Mouse (Mus musculus) stomach, embryonic 14.5 days (tissue): ENCODE results near the gene Ddx25. TPM values are rescaled to one million over a fixed set of nuclear protein-coding genes. Genes with fewer than 3 reads are reported as not detected.

Source experiments
- ATAC-seq: fragments of 200-750 bp; cut with Nextera tagmentation; 2 replicates; pipeline ENCODE4 v1.8.0; 2017; ENCODE audit warnings: low read depth, moderate TSS enrichment; ENCODE audit not compliant: insufficient number of reproducible peaks, insufficient read depth, low FRiP score
- H3K27ac ChIP-seq: fragments of 300-500 bp; sonication (generic); 2 replicates; pipeline ENCODE4 v1.5.1; 2014; ENCODE audit warnings: mild to moderate bottlenecking, low read length, moderate library complexity, mixed read lengths
- H3K27me3 ChIP-seq: fragments of 300-500 bp; sonication (generic); 2 replicates; pipeline ENCODE4 v1.6.1; 2014; ENCODE audit warnings: low read length, control low read depth, mixed read lengths; ENCODE audit not compliant: control insufficient read depth, insufficient read depth
- H3K36me3 ChIP-seq: fragments of 300-500 bp; sonication (generic); 2 replicates; pipeline ENCODE4 v1.6.1; 2014; ENCODE audit warnings: mild to moderate bottlenecking, control low read depth, low read length, moderate library complexity, mixed read lengths; ENCODE audit not compliant: control insufficient read depth, insufficient read depth
- H3K4me1 ChIP-seq: fragments of 300-500 bp; sonication (generic); 2 replicates; pipeline ENCODE4 v1.6.1; 2014; ENCODE audit warnings: low read length, control low read depth, mixed read lengths; ENCODE audit not compliant: control insufficient read depth, insufficient read depth
- H3K4me2 ChIP-seq: fragments of 300-500 bp; sonication (generic); replicated peaks from 2 replicates; pipeline ENCODE4 v1.6.1; 2014; ENCODE audit warnings: low read depth, low read length, control low read depth
- H3K4me3 ChIP-seq: fragments of 300-500 bp; sonication (generic); 2 replicates; pipeline ENCODE4 v1.5.1; 2014; ENCODE audit warnings: low read depth, low read length, control low read depth
- H3K9ac ChIP-seq: fragments of 300-500 bp; sonication (generic); replicated peaks from 2 replicates; pipeline ENCODE4 v1.6.1; 2014; ENCODE audit warnings: low read depth, mild to moderate bottlenecking, control low read depth, low read length, moderate library complexity, mixed read lengths
- H3K9me3 ChIP-seq: fragments of 300-500 bp; sonication (generic); 2 replicates; pipeline ENCODE4 v1.6.1; 2016; ENCODE audit warnings: low read depth, low read length, control low read depth; ENCODE audit not compliant: control insufficient read depth
- WGBS: fragments of 180-500 bp; shearing (Covaris S2); extraction: QIAGEN DNeasy Blood & Tissue Kit; methylation state at CpG from one replicate; pipeline ENCODE4 v1.1.7; 2014; 5-methylcytosine and 5-hydroxymethylcytosine counted together
- polyA plus RNA-seq: library from polyadenylated mRNA; unstranded; fragments of >200 nt; fragmentation: Nextera tagmentation; extraction: Ambion mirVana; gene quantifications from 2 replicates; pipeline ENCODE4 v1.2.1, GENCODE M21; 2014

The Ddx25 gene
- polyA plus RNA-seq, 1 experiment from 2014 or later: 2.8 TPM

GRCm38 (mm10) chr9:35545704-35546103 lies 12.6 kb downstream of the Ddx25 start:
- no peaks in the 10 kb centered on the region for H3K36me3 ChIP-seq
- no peaks in the 10 kb centered on the region for H3K9me3 ChIP-seq
- no peak overlapping the region for H3K9ac ChIP-seq
- no peaks in the 10 kb centered on the region for H3K27me3 ChIP-seq
- H3K4me2 ChIP-seq: no peak overlapping the region
- no peaks in the 10 kb centered on the region for H3K4me1 ChIP-seq
- 70% methylated on average over 12 of the region's 12 CpGs for whole genome bisulfite sequencing
- no peak overlapping the region for H3K27ac ChIP-seq
- H3K4me3 ChIP-seq: no peak overlapping the region
- no peak for ATAC-seq

DNA sequence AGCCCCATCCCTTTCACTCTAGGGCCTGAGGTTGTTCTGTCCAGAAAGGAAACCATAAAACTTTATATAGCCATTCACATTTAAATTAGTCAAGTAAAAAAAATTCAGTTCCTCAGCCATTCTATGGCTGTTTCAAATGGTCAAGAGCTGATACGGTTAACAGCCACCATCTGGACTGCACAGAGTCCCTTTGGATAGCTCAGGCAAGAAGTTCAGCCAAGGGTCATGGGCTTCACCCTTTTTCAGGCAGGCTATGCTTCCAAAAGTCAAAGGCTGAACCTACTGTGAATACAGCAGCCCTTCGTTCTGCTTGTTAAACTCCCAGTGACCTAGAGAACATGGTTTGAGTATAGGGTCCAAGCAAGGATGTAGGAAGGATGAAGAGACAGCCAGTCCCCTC lies 13.7 kb downstream of the Ddx25 start:
- WGBS: 71% methylated on average over 2 of the region's 2 CpGs
- H3K4me3 ChIP-seq: no peak overlapping the region
- ATAC-seq: no peak
- H3K4me1 ChIP-seq: no peaks in the 10 kb centered on the region
- H3K36me3 ChIP-seq: no peaks in the 10 kb centered on the region
- no peak overlapping the region for H3K9ac ChIP-seq
- no peaks in the 10 kb centered on the region for H3K27me3 ChIP-seq
- H3K4me2 ChIP-seq: no peak overlapping the region
- H3K27ac ChIP-seq: no peak overlapping the region
- no peaks in the 10 kb centered on the region for H3K9me3 ChIP-seq

DNA sequence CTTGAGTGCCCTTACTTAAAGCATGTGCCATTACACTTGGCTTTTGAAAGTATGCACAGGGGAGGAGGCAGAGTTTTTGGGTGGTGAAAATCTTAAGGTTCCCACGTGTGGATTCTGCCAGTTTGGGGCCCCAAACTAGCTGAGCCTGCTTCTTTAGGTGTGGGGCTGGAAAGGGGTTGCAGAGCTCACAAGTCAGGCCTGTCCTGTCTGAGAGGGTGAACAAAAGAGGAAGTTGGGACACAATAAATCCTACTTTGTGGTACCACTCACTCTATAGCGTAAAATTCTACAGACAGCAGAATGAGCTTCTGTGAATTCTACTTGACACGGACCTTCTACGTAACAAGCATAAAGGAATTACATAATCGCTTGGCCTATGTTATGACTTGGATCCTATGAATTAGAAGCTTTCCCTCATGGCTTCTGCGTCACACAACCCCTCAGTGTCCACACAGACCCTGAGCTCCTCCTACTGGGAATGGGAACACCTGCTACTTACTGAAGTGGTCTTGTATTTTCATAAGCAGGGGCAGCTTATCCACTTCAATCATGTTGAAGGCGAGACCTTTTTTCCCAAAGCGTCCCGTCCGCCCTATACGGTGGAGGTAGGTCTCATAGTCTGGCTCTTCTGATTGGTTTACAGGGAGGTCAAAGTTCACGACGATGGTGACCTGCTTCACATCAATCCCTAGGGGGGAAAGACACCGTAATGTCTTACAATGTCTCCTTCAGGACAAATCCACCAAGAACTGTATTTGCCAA lies 15.0 kb downstream of the Ddx25 start:
- Histone ChIP-seq H3K27me3 (no peaks in the 10 kb centered on the region), H3K9ac (no peak overlapping the region), H3K4me2 (no peak overlapping the region), H3K9me3 (no peaks in the 10 kb centered on the region), H3K36me3 (no peaks in the 10 kb centered on the region), H3K27ac (no peak overlapping the region), H3K4me1 (no peaks in the 10 kb centered on the region), H3K4me3 (no peak overlapping the region)
- no peak for ATAC-seq
- WGBS: 81% methylated on average over 14 of the region's 14 CpGs

DNA sequence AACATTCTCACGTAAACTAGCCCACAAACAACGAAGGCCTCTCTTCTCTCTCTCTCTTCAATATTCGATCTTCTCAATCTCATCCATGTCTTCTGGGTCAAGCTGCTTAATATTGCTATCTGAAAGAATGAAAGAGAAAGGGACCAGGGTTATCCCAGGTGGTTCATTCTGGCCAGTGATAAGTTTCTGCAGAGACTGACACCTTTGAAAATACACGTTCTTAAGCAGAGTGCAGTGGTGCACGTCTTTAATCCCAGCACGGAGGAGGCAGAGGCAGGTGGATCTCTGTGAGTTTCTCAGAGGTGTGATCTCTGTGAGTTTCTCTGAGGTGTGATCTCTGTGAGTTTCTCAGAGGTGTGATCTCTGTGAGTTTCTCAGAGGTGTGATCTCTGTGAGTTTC lies 16.4 kb downstream of the Ddx25 start:
- H3K9me3 ChIP-seq: no peaks in the 10 kb centered on the region
- 70% methylated on average over 6 of the region's 6 CpGs for WGBS
- no peak overlapping the region for H3K9ac ChIP-seq
- H3K27ac ChIP-seq: no peak overlapping the region
- H3K4me3 ChIP-seq: no peak overlapping the region
- H3K4me2 ChIP-seq: no peak overlapping the region
- ATAC-seq: no peak
- H3K27me3 ChIP-seq: no peaks in the 10 kb centered on the region
- no peaks in the 10 kb centered on the region for H3K4me1 ChIP-seq
- no peaks in the 10 kb centered on the region for H3K36me3 ChIP-seq

DNA sequence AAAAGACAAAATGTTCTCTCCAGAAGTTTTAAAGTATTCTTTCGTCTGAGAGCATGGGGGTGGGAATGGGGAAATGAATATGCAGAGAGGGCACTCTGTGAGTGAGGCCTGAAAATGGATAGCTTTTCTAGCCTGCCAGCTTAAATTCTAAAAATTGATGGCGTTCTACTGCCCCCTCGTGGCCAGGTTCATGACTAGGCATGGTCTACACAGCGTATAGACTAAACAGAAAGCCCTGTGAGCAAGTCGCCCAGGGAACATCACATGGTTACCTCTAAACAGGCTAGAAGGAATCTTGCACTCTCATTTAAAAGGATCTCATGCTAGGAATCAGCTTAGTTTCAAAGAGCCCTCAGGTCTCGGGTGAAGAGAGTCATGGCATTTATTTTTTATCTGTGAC lies 16.8 kb downstream of the Ddx25 start:
- 7% methylated on average over 6 of the region's 6 CpGs for WGBS
- no peak overlapping the region for H3K4me3 ChIP-seq
- ATAC-seq: 0 out of 2 replicates have a peak, but pooled peaks have one; percentile 80

DNA sequence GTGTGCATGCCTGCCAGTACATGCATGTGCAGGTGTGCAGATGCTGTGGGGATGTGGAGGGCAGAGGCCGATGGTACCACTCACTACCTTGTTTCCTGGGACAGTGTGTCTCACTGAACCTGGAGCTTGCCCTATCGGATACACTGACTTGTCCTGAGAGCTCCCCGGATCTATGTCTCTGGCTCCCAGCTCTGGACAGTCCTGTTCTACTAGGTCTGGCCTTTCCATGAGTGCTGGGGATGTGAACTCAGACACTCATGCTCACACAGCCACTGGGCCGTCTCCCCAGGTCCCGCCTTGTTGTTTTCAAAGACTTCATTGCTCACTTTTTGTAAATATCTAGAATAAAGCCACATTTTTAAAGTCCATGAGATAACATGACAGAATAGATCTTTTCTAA lies 17.3 kb downstream of the Ddx25 start:
- 87% methylated on average over 5 of the region's 5 CpGs for WGBS
- Histone ChIP-seq H3K4me3 (no peak overlapping the region), H3K9ac (no peak overlapping the region), H3K9me3 (no peaks in the 10 kb centered on the region), H3K27me3 (no peaks in the 10 kb centered on the region), H3K36me3 (no peaks in the 10 kb centered on the region), H3K4me1 (no peaks in the 10 kb centered on the region), H3K27ac (no peak overlapping the region), H3K4me2 (no peak overlapping the region)
- ATAC-seq: no peak

More for the DNA sequence above, 16.8 kb downstream of the Ddx25 start:
- H3K9me3 ChIP-seq: no peaks in the 10 kb centered on the region
- H3K36me3 ChIP-seq: no peaks in the 10 kb centered on the region
- no peak overlapping the region for H3K4me2 ChIP-seq
- H3K4me1 ChIP-seq: no peaks in the 10 kb centered on the region
- H3K27ac ChIP-seq: no peak overlapping the region
- no peaks in the 10 kb centered on the region for H3K27me3 ChIP-seq
- H3K9ac ChIP-seq: no peak overlapping the region

DNA sequence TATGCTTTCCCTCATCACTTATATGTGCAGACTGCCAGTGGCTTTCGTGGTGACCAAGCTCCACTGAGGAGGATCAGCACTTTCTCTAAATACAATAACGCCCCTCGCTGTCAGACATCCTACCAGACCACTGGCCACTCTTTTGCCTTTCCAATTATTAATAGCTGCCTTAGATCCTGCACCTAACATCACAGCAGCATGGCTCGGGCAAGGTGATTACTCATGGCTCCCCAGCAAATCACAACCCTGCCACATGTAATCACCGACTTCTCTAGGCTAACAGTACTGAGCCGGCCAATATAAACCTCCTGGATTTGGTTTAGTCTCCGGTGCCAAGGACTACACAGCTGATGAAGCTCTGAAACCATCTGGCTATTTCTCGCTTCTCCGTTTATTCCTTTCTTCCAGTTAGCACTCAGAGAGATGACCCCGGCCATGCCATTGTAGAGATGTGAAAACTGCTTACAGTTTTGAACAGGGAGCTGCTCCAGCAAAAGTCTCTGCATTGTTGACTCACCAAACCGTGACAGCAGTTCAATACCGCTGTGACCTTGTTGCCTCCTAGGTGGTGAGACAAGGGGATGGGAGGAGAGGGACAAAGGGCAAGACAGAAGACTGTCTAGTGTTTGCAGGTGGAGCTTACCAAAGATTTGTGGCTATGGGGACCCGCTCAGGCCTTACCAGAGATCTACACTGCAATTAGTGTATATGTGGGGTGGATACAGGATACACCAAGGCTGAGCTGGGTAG lies 19.2 kb downstream of the Ddx25 start:
- Histone ChIP-seq H3K4me1 (no peaks in the 10 kb centered on the region), H3K4me2 (no peak overlapping the region), H3K9me3 (no peaks in the 10 kb centered on the region), H3K4me3 (no peak overlapping the region), H3K27me3 (no peaks in the 10 kb centered on the region), H3K9ac (no peak overlapping the region), H3K36me3 (no peaks in the 10 kb centered on the region), H3K27ac (no peak overlapping the region)
- WGBS: 62% methylated on average over 13 of the region's 13 CpGs
- ATAC-seq: no peak

GRCm38 (mm10) chr9:35535876-35536275 lies 22.5 kb downstream of the Ddx25 start:
- Histone ChIP-seq H3K27me3 (no peaks in the 10 kb centered on the region), H3K9me3 (no peaks in the 10 kb centered on the region), H3K36me3 (no peaks in the 10 kb centered on the region), H3K4me3 (no peak overlapping the region), H3K4me1 (no peaks in the 10 kb centered on the region), H3K27ac (no peak overlapping the region), H3K9ac (no peak overlapping the region), H3K4me2 (no peak overlapping the region)
- 66% methylated on average over 4 of the region's 4 CpGs for WGBS
- no peak for ATAC-seq
